Mouse (Mus musculus): ENCODE measurements around the gene Cdc42se1. TPM values are rescaled to one million over a fixed set of nuclear protein-coding genes. Genes with fewer than 3 reads are reported as not detected.

Cdc42se1 gene
- polyA plus RNA-seq, 1 experiment: 80.9 TPM

DNA sequence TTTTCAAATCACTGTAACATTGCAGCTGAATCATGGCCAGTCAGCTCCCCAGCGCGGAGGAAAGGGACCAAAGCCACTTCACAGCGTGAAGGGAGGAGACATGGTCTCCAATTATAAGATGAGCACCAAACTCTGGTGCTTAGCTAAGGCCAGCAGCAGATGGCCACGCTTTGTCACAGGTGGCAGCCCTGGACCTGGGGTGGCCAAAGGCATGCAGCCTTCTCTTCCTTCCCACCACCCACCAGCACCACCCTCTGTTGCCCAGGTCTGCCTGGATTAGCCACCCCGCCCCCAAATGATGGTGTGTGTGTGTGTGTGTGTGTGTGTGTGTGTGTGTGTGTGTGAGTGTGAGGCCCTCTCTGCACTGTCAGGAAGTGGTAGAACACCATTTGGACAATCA, 44.9 kb downstream of the Cdc42se1 start:
- peaks cover 36% of the 10 kb centered on the region for H3K79me2 ChIP-seq (ENCODE audit: control insufficient read depth, insufficient read depth)
- TF ChIP-seq USF1 (IDR thresholded peaks at IDR 0.05; ENCODE audit: low read depth): no peak
- no peak for TF ChIP-seq FOSL1 (IDR thresholded peaks at IDR 0.05; ENCODE audit: insufficient read depth, low read length, poor library complexity, severe bottlenecking)
- no peak for TF ChIP-seq CEBPB (IDR thresholded peaks at IDR 0.05; ENCODE audit: low read depth)
- TF ChIP-seq CTCF (IDR thresholded peaks at IDR 0.05; ENCODE audit: control insufficient read depth, insufficient read depth, insufficient read length): no peak
- no peak for TF ChIP-seq MAX (IDR thresholded peaks at IDR 0.05)
- TF ChIP-seq MYOG (IDR thresholded peaks at IDR 0.05; ENCODE audit: control insufficient read depth, extremely low read depth, insufficient read length): no peak
- TF ChIP-seq MYOD1 (IDR thresholded peaks at IDR 0.05; ENCODE audit: control insufficient read depth, insufficient read length, low read depth): no peak
- no peak overlapping the region for H3K4me3 ChIP-seq (ENCODE audit: insufficient read depth, poor library complexity, severe bottlenecking)
- H3ac ChIP-seq (ENCODE audit: control insufficient read depth, insufficient read length, low read depth): no peak overlapping the region
- H3K27me3 ChIP-seq (ENCODE audit: control insufficient read depth, insufficient read depth, insufficient read length): no peaks in the 10 kb centered on the region
- peaks cover 3% of the 10 kb centered on the region for H3K79me3 ChIP-seq (ENCODE audit: low read depth)
- H3K36me3 ChIP-seq (ENCODE audit: control insufficient read depth, insufficient read depth): no peaks in the 10 kb centered on the region

DNA sequence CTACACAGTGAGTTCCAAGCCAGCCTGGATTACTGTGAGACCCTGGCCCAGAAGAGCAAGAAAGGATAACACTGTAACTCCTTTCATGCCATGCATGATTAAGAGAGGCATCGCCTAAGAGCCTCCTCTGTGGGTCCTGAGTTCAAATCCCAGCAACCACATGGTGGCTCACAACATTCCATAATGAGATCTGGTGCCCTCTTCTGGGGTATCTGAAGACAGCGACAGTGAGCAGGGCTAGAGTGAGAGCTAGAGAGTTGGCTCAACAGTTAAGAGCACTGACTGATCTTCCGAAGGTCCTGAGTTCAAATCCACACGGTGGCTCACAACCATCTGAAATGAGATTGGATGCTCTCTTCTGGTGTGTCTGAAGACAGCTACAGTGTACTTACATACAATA, 45.9 kb downstream of the Cdc42se1 start:
- Histone ChIP-seq H3K79me2 (ENCODE audit: control insufficient read depth, insufficient read depth) (peaks cover 42% of the 10 kb centered on the region), H3K27me3 (ENCODE audit: control insufficient read depth, insufficient read depth, insufficient read length) (no peaks in the 10 kb centered on the region), H3K36me3 (ENCODE audit: control insufficient read depth, insufficient read depth) (no peaks in the 10 kb centered on the region), H3K79me3 (ENCODE audit: low read depth) (peaks cover 3% of the 10 kb centered on the region), H3K4me3 (ENCODE audit: insufficient read depth, poor library complexity, severe bottlenecking) (no peak overlapping the region), H3ac (ENCODE audit: control insufficient read depth, insufficient read length, low read depth) (no peak overlapping the region)
- TF ChIP-seq MYOD1 (IDR thresholded peaks at IDR 0.05; ENCODE audit: control insufficient read depth, insufficient read length, low read depth) (no peak), MYOG (IDR thresholded peaks at IDR 0.05; ENCODE audit: control insufficient read depth, extremely low read depth, insufficient read length) (no peak), MAX (IDR thresholded peaks at IDR 0.05) (no peak), USF1 (IDR thresholded peaks at IDR 0.05; ENCODE audit: low read depth) (no peak), FOSL1 (IDR thresholded peaks at IDR 0.05; ENCODE audit: insufficient read depth, low read length, poor library complexity, severe bottlenecking) (no peak), CEBPB (IDR thresholded peaks at IDR 0.05; ENCODE audit: low read depth) (no peak), CTCF (IDR thresholded peaks at IDR 0.05; ENCODE audit: control insufficient read depth, insufficient read depth, insufficient read length) (no peak)

DNA sequence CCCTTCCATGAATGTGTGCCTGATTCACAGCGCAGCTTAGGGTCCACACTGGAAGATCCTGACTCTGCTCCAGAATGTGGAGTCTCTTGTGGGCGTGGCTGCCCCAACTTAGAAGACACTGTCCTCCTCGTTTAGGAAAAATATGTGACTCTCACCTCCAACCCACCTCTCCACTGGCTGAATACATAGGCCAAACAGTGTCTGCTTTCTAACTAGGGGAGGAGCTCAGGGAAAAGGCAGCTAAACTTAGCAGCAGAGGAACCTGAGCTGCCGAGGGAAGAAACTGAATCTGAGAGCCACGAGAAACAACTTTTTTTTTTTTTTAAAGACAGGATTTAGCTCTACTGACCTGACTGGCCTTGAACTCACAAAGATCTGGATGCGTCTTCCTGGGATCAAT, 46.6 kb downstream of the Cdc42se1 start:
- H3K36me3 ChIP-seq (ENCODE audit: control insufficient read depth, insufficient read depth): no peaks in the 10 kb centered on the region
- H3K79me3 ChIP-seq (ENCODE audit: low read depth): peaks cover 3% of the 10 kb centered on the region
- H3K79me2 ChIP-seq (ENCODE audit: control insufficient read depth, insufficient read depth): peaks cover 42% of the 10 kb centered on the region
- TF ChIP-seq CEBPB (IDR thresholded peaks at IDR 0.05; ENCODE audit: low read depth): no peak
- no peak overlapping the region for H3K4me3 ChIP-seq (ENCODE audit: insufficient read depth, poor library complexity, severe bottlenecking)
- no peaks in the 10 kb centered on the region for H3K27me3 ChIP-seq (ENCODE audit: control insufficient read depth, insufficient read depth, insufficient read length)
- H3ac ChIP-seq (ENCODE audit: control insufficient read depth, insufficient read length, low read depth): no peak overlapping the region

DNA sequence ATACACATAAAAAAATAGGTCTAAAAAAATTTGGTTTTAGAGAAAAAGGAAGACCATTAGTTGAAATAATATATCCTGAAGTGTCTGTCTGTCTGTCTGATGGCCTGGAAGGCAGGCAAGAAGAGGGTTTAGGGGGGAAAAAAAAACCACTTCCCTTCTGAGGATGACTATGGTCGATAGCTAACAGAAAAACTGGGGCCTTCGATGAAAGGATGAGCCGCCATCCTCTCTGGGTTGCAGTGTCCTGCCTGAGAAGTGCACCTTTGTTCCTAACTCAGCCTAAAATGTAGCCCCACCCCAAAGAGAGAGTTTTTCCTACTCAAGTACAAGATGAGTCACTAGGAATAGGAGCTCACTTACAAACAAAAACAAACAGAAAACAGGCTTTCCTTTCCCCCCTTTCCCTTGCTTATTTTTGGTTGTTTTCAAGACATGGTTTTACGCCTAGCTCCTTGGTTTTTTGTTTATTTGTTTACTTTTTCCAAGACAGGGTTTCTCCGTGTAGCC, 47.9 kb downstream of the Cdc42se1 start:
- no peak overlapping the region for H3ac ChIP-seq (ENCODE audit: control insufficient read depth, insufficient read length, low read depth)
- no peak overlapping the region for H3K4me3 ChIP-seq (ENCODE audit: insufficient read depth, poor library complexity, severe bottlenecking)
- H3K36me3 ChIP-seq (ENCODE audit: control insufficient read depth, insufficient read depth): no peaks in the 10 kb centered on the region
- H3K79me2 ChIP-seq (ENCODE audit: control insufficient read depth, insufficient read depth): peaks cover 53% of the 10 kb centered on the region
- peaks cover 3% of the 10 kb centered on the region for H3K79me3 ChIP-seq (ENCODE audit: low read depth)
- TF ChIP-seq MYOG (IDR thresholded peaks at IDR 0.05; ENCODE audit: control insufficient read depth, extremely low read depth, insufficient read length) (no peak), MAX (IDR thresholded peaks at IDR 0.05) (no peak), CTCF (IDR thresholded peaks at IDR 0.05; ENCODE audit: control insufficient read depth, insufficient read depth, insufficient read length) (no peak), MYOD1 (IDR thresholded peaks at IDR 0.05; ENCODE audit: control insufficient read depth, insufficient read length, low read depth) (no peak), FOSL1 (IDR thresholded peaks at IDR 0.05; ENCODE audit: insufficient read depth, low read length, poor library complexity, severe bottlenecking) (no peak), USF1 (IDR thresholded peaks at IDR 0.05; ENCODE audit: low read depth) (no peak), CEBPB (IDR thresholded peaks at IDR 0.05; ENCODE audit: low read depth) (no peak)
- H3K27me3 ChIP-seq (ENCODE audit: control insufficient read depth, insufficient read depth, insufficient read length): no peaks in the 10 kb centered on the region

DNA sequence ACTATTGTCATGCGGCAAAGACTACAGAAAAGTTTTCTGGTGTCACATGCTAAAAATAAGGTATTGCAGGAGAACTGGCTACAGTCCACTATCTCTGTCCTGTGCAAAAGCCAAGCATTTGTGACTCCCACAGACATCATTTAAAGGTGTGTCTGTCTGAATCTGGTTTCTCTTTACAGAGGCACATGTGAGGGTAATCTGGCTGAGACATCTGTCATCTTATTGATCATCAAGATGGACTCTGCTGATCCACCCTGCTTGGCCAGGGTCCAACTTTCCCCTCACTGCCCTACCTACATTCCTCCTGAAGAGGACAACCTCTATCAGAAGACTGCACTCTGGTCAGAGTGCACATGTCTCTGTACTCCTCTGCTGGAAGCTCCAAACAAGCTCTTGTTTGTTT, 48.6 kb downstream of the Cdc42se1 start:
- no peak for TF ChIP-seq CEBPB (IDR thresholded peaks at IDR 0.05; ENCODE audit: low read depth)
- no peak for TF ChIP-seq MAX (IDR thresholded peaks at IDR 0.05)
- TF ChIP-seq CTCF (IDR thresholded peaks at IDR 0.05; ENCODE audit: control insufficient read depth, insufficient read depth, insufficient read length): no peak
- TF ChIP-seq FOSL1 (IDR thresholded peaks at IDR 0.05; ENCODE audit: insufficient read depth, low read length, poor library complexity, severe bottlenecking): no peak
- TF ChIP-seq MYOD1 (IDR thresholded peaks at IDR 0.05; ENCODE audit: control insufficient read depth, insufficient read length, low read depth): no peak
- Histone ChIP-seq H3K36me3 (ENCODE audit: control insufficient read depth, insufficient read depth) (no peaks in the 10 kb centered on the region), H3K79me2 (ENCODE audit: control insufficient read depth, insufficient read depth) (peaks cover 50% of the 10 kb centered on the region), H3K27me3 (ENCODE audit: control insufficient read depth, insufficient read depth, insufficient read length) (no peaks in the 10 kb centered on the region), H3K79me3 (ENCODE audit: low read depth) (peaks cover 3% of the 10 kb centered on the region), H3K4me3 (ENCODE audit: insufficient read depth, poor library complexity, severe bottlenecking) (no peak overlapping the region), H3ac (ENCODE audit: control insufficient read depth, insufficient read length, low read depth) (no peak overlapping the region)

DNA sequence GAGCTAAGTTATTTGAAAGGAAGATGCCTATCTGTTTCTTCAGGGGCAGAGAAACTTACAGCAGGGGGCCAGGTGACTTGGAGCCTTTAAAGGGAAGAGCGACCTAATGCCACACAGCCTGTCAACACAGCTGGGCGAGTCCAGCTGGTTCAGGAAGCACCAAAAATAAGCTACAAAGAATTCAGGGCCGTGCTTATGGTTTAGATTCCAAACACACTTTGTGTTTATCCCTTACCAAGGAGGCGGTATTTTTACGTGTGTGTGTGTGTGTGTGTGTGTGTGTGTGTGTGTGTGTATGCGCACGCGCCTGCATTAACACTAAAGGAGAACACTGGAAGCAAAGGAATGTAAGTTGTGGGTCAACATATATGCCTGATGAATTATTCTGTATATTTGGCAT, 52.2 kb downstream of the Cdc42se1 start:
- Histone ChIP-seq H3K79me3 (ENCODE audit: low read depth) (peaks cover 6% of the 10 kb centered on the region), H3K4me3 (ENCODE audit: insufficient read depth, poor library complexity, severe bottlenecking) (peak overlapping the region; percentile 89), H3K27me3 (ENCODE audit: control insufficient read depth, insufficient read depth, insufficient read length) (no peaks in the 10 kb centered on the region), H3K79me2 (ENCODE audit: control insufficient read depth, insufficient read depth) (peaks cover 56% of the 10 kb centered on the region), H3K36me3 (ENCODE audit: control insufficient read depth, insufficient read depth) (no peaks in the 10 kb centered on the region), H3ac (ENCODE audit: control insufficient read depth, insufficient read length, low read depth) (no peak overlapping the region)
- TF ChIP-seq CTCF (IDR thresholded peaks at IDR 0.05; ENCODE audit: control insufficient read depth, insufficient read depth, insufficient read length) (no peak), USF1 (IDR thresholded peaks at IDR 0.05; ENCODE audit: low read depth) (no peak), FOSL1 (IDR thresholded peaks at IDR 0.05; ENCODE audit: insufficient read depth, low read length, poor library complexity, severe bottlenecking) (no peak), MYOG (IDR thresholded peaks at IDR 0.05; ENCODE audit: control insufficient read depth, extremely low read depth, insufficient read length) (no peak), CEBPB (IDR thresholded peaks at IDR 0.05; ENCODE audit: low read depth) (no peak), MYOD1 (IDR thresholded peaks at IDR 0.05; ENCODE audit: control insufficient read depth, insufficient read length, low read depth) (no peak), MAX (IDR thresholded peaks at IDR 0.05) (no peak)

All from C2C12 (cell line).